Mouse (Mus musculus) kidney, postnatal 25 days (tissue): ENCODE data around the gene Sirt2.

Experiments
- DNase-seq, 2 experiments: peaks; one replicate each; pipeline ENCODE4 v3.0.0; 2021; ENCODE audit warnings: mixed read lengths in 2 of 2

Sirt2 gene

DNA sequence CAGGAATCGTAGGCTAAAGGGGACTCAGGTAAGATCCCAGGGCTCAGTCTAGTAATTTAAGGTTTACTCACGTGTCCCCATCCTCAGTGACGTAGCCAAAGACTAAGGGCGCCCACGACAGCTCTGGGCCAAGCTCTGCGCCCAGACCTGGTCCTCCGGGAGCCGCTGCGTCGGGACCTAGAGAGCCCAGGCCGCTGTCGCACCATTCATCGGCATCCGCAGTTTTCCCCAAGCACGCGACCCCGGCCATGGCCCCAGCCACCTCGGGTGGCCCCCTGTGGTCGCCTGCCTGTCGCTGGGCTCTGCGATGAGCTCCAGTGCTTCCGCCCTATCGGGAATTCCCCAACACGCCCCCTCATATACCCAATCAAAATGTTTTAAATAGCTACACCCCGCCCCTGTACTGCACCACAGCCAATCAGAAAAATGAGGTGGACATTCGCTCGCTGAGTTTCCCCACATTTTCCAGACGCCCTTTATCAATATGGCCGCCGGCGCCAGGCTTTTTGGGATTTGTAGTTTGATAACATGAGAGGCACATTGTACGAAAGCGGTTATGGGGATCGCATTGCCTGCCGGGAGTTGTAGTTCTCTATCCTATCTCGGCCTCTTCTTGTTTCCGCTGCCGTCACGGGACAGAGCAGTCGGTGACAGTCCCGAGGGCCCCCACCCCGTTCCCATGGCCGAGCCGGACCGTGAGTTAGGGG lies at the start of gene Sirt2:
TSS of gene Sirt2 (plus strand) at position 563 of the 707 bp plus-strand sequence.
- DNase-seq = peak; percentile 98 to 99

DNA sequence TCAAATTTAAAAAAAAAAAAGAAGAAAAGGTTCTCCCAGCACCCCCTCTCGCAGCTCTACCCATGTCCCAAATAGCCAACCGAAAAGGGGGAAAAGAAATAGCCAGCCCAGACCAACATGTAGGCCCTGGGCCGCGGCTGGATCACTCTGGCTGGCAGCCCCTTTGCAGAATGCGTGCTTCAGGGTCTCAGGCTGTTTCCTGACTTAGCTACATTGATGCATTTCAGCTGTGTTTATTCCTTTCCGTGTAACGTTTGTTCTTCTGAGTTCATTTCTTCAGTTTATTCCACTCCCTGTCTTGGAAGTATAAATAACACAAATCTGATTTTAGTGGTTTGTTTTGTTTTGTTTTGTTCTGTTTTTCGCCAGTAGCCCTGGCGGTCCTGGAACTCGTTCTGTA lies 48.8 kb upstream of the Sirt2 start:
- no peak for DNase-seq

DNA sequence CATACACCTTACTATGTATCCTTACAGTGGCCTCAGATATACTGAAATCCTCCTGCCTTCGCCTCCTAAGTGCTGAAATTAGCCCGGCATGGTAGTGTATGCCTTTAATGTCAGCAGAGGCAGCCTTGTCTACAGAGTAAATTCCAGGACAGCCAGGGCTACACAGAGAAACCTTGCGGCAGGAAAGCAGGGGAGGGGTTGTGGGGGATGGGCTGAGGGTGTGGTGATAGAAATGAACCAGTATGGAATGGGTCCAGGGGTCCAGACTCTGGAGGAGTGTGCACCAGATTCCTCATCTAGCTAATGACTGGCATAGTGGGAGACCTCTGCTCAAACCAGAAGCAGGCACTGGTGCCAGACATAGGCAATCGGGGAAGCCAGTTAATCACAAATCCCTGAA lies 47.4 kb upstream of the Sirt2 start:
- no peak for DNase-seq

DNA sequence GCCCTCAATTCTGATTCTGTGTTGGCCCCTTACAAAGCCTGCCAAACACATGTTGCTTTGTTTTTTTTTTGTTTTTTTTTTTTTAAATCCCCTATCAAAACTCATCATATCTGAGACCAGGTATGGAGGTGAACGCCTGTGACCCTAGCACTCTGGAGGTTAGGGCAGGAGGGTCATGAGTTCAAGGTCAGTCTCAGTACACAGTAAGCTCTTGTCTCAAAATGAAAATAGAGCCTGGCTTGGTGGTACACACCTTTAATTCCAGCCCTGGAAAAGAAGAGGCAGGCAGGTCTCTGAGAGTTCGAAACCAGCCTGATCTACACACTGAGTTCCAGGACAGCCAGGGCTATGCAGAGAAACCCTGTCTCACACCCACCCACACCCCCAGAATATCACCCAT lies 46.9 kb upstream of the Sirt2 start:
- DNase-seq = no peak

DNA sequence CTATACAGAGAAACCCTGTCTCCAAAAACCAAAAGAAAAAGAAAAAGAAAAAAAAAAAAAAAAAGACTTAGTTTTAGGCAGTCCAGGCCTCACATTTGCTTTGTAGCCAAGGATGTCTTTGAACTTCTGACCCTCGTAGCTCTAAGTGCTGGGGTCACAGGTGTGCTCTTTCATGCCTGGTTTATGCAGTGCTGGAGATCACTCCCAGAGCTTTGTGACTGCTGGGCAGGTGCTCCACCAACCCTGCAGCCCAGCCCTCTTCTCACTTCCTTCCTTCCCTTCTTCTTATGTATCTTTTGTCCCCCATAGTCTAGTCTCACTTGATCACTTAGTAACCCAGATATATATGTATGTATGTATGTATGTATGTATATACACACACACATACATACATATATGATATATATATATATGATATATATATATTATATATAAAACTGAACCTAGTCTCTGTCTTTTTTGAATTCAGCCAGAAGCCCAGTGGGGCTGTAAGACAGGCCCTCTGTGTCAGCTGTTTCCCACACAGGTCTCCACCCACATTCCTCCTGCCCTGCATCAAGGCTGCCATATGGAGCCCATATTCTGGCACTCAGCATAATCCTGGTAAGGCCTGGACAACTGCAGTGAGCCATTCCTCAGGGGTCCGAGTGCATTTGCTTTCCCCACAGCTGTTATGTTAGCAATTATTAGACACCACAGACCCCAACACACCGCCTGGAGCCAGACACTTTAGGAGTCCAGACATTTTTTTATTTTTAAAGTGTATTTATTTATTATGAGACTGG lies 45.6 kb upstream of the Sirt2 start:
- DNase-seq = no peak

DNA sequence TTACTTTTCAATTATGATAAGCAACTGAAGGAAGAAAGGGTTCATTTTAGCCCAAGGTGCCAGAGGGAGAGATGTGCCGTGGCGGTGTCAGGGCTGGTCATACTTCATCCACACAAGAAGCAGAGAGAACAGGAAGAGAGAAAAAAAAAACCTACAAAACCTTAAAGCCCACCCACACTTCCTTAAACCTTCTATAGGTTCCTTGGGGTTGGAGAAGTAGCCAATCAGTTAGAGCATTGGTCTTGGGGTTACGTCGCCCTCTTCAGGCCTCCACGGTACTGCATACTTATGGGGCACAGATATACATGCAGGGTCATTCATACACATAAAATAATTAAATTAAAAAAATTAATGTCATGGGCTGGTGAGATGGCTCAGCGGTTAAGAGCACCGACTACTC lies 44.5 kb upstream of the Sirt2 start:
- no peak for DNase-seq

DNA sequence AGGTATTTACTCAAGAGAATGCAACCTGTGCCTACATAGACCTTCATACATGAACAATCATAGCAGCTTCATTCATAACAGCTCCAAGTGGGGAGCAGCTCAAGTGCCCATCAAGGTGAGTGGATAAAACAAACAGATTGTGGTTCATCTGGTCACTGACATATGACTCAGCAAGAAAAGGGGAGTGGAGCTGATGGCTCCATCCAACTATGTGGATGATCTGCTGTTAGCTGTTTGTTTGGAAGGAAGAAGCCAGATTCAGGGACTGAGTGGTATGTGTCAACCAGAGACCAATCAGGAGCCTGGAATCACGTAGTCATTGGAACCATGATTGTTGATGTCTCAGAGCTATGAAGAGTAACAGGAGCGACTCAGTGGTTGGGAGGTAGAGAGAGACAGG lies 41.9 kb upstream of the Sirt2 start:
- DNase-seq = no peak

DNA sequence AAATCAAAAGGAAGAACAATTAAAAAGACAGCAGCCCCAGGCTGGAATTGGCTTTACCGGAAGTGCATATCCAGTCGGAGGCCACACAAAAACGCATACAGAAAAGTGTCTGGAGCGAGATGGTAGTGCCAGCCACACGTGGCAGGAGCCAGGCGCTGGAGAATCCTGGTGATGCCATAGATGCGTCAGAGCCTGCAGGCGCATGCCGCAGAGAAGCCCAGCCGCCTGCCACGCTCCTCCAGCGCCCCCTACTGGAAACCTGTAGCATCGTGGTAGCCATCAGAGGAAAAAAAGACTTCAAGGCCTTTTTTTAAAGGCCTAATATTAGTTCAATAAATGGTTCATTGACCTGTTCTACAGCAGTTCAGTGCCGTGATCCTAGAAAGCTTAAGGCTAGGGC lies 39.9 kb upstream of the Sirt2 start:
- peak; percentile 70 to 72 for DNase-seq

DNA sequence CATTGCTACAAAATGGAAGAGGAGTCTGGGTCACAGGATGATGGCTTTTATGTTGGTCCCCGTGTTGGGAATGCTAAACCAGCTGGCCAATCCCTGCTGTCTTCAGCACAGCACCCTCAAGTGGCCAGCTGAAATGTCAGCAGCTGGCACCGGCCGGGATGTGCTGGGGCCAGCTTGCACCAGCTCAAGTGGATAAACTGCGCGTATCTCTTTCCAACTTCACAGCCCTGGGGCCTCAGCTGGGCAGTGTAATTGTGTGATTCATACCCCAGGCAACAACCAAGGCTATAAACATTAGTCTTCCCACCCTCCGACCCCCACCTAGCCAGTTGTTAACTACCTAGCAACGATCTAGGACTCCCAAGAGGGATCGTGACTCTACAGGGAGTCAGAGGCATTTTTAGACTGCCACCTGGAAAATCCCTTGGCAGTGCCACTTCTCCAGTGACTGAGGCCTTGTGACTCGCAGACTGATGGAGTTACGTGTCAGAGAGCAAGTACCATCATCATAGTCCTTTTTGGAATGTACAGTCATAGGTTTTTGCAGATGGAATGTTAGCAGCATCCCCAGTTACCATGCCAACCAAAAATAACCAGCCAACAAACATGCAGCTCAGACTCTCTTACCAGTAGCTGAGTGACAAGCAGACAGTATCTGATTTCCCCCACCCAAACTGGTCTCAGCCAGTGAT lies 38.7 kb upstream of the Sirt2 start:
- no peak for DNase-seq

DNA sequence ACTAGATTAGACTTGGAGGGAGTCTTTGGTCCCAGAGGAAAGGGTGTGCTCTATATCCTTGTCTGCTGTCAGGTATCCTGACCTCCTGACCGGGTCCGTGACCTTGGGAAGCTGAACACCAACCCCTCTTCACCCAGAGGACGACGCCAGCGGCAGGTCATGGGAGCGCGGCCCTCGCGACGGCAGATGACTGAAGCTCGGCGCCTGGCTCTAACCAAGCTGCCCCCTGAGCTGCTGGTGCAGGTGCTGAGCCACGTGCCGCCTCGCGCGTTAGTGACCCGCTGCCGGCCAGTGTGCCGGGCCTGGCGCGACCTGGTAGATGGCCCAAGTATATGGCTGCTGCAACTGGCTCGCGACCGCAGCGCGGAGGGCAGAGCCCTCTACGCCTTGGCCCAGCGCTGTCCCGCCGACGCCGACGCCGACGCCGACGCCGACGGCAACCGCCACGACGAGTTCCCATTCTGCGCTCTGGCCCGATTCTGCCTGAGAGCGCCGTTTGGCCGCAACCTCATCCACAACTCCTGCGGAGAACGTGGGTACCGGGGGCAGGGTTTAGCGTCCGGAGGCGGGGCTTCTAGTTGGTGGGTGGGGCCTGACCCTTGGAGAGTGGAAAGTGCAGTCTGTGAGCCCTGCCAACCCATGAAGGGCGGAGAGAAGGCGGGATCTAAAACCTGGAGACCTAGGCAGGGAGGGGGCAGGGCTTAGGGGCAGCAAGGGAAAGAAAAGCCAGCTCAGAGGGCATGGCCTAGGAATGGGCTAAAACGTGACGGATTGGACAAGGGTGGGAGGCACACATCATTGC lies 34.0 kb upstream of the Sirt2 start:
- DNase-seq = peak; percentile 94 to 95

DNA sequence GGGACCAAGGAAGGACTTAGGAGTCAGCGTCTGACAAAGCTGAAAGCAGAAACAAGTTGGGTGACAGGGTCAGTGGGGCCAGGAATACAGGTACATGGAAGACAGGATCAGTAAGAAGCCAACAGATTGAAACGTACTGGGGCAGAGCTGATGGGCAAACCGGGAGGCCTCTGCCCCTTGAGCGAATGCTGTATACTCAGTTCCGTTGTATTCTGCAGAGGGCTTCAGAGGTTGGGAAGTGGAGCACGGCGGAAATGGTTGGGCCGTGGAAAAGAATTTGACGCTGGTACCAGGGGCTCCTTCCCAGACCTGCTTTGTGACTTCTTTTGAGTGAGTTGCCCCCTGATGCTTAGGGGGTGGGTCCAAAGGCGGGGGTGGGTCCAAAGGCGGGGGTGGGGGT lies 33.3 kb upstream of the Sirt2 start:
- no peak for DNase-seq

DNA sequence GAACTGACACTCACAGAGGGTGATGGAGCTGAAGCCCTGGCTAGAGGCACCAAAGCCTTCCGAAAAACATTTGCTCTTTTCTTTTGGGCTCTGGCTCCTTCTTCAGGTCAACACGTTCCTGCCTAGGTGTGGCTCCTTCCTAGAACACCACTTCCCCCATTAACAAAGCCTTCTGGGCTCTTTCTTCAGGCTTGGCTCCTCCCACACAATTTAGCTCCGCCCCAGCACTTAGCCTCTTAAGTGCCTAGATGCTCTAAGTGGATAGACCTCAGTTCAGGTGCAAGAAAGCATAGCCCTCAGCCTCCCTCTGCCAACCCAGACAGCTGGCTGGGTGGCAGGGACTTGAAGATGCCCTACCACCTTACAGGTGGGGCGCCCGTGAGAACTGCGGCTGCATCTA lies 30.8 kb upstream of the Sirt2 start:
- no peak for DNase-seq

DNA sequence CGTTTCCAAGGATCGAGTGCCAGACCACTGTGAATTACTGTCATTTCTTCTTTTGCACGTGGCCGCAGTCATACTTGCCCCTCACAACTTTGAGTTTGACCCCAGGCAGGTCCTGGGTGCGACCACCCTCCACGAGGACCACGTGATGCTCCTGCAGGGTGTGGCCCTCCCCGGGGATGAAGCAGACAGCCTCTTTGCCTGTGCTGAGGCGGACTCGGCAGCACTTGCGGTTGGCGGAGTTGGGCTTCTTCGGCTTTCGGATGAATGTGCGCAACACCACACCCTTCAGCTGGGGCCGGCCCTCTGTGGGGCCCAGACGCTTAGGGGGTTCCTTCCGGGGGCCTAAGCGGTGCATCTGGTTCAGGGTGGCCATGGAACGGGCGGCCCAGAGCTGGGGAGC lies 26.7 kb upstream of the Sirt2 start:
- DNase-seq = no peak

DNA sequence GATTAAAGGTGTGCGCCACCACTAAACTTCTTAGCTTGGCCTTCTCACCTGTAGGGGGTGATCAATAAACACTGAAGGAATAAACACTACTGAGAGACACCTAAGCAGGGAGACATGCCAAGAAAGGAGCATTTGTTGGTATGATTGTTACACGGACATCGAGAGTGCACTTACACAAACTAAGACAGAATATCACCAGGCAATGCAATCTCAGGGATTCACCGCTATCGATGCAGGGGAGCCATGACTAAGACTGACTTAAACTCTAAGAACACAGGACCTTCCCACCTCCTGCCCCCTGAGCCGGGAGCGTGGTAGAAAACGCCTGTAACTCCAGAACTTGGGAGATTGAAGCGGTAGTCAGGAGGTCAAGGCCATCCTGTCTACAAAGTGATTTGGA lies 25.6 kb upstream of the Sirt2 start:
- DNase-seq = no peak

DNA sequence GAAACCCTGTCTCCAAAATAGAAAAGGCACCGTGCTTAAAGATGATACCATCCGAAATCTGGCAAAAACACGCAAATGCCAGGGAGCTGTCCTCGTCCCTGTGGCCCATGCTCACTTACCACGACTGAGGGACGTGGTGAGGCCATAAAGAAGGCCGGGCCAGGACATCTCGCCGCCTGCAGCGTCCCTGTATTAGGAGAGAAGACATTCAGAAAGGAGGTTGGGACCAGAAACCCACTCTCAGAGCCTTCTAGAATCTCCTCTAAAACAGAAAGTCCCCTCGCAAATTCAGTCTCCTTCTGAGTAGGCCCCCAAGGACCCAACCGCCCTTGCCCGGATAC lies 25.2 kb upstream of the Sirt2 start:
- no peak for DNase-seq

DNA sequence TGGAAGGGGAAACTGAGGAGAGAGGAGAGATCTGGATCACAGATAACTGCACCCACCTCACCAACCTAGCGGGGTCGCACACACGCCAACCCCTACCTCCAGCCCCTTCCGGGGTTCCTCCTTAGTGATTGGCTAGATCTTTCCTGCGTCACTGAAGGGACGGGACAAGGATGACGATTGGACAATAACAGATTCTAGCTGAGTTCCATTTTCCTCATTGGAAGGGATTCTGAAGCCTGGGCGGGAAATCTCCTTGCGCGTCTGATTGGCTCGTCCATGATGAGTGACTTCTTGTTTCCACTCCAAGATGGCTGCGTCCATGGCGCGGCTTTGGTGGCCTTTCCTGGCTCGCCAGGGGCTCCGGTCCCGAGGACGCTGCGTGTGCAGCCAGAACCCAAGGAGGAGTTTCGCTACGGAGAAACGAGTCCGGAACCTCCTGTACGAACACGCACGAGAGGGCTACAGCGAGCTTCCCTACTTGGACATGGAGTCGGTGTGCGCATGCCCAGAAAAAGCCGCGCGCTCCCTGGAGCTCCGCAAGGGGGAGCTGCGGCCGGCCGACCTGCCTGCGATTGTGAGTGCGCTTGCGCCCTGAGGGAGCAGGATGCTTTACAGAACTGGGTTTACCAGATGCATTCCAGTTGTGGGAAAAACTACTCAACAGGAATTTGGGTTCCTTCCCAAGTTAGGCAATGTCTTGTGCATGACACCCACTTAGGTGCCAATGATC lies 24.7 kb upstream of the Sirt2 start, which contains the start of the genes Mrps12 and Sars2:
TSS of gene Mrps12 (minus strand) at position 112 of the 730 bp plus-strand sequence.
TSS of gene Sars2 (plus strand) at position 284 of the 730 bp plus-strand sequence.
- DNase-seq = peak; percentile 94 to 97

DNA sequence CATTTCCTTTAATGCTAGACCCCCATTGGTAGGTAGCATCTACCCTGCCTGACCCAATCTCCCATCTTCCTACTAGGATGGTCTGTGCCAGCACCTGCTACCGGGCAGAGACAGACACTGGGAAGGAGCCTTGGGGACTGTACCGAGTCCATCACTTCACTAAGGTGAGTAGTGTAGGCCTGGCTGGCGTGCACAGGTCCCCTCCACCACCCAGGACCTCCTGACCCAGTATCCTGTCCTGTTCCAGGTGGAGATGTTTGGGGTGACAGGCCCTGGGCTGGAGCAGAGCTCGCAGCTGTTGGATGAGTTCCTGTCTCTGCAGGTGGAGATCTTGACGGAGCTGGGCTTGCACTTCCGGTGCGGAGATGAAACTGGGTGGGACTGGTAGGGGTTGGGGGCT lies 16.6 kb upstream of the Sirt2 start:
- no peak for DNase-seq

DNA sequence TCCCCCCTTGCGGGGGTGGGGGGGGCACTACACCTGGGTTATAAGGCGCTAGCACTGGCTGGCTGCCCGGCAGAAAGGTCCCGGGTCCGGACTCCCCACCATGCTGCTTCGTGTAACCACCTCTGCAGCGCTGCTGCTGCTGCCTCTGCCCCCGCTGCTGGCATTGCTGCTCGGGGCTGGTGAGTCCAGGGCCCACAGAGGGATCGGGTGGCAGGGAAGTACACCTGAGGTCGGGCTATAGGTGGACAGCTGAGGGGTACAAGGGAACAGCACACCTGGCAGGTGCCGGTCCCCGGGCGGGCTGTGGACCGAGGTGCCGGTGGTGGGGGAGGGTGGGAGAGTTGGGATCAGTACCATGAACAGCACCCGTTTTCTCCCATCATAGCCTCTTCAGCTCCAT lies 10.5 kb upstream of the Sirt2 start, which contains the start of gene Ccer2:
TSS of gene Ccer2 (plus strand) at position 96 of the 400 bp plus-strand sequence.
- DNase-seq = no peak

DNA sequence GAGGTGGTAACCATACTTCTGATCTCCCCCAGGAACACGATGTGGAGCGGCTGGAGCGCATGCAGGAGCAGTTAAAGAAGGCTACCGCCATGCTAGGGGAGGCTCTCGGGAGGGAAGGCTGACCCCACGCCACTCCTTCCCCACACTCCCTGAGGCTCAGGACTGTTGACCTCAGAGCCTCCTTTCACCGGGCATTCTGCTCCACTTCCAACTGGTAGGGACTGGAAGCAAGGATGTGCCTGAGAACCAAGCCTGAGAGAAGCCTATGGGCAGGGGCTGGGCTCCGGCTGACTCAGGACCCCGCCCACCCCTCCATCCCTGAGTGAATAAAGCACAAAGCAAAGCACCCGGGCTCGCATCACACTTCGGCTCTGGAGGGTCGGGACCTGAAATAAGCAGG lies 7.9 kb upstream of the Sirt2 start:
- DNase-seq = no peak

DNA sequence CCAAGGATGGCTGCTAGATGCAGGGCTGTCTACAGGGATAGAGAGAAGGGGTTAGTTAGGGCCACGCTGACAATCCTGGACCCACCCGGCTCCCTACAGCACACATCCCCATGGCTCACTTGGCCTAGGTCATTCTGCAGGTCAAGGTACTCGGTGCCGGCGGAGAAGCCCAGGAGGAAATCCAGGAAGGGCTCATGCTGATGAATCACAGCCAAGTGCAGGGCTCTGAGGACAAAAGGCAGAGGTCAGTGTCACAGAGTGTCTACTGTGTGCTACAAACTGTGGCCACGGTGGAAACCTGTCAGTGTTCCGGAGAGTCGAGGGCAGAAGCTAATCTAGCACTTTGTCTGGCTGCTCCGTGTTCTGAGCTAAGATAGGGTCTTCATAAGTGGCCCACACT lies 4.6 kb upstream of the Sirt2 start:
- peak in 1 of 2 experiments; percentile 51 for DNase-seq

DNA sequence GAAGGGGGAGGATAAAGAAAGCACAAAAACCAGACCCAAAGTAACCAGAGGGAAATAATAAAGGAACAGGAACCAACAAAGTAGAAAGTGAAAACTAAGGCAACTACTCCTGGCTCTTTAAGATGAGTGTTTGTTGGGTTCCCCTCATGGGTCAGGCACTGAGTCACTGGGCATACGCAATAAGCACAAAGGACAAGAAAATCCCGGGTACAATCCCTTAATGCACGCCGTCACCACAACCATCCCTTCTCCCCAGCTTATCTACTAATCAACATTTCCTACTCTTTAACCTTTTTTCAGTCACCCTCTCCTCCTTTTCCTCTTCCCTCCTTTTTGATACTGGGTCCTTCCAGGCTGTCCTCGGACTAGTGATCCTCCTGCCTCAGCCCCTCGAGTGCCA lies 1.3 kb upstream of the Sirt2 start:
- no peak for DNase-seq

DNA sequence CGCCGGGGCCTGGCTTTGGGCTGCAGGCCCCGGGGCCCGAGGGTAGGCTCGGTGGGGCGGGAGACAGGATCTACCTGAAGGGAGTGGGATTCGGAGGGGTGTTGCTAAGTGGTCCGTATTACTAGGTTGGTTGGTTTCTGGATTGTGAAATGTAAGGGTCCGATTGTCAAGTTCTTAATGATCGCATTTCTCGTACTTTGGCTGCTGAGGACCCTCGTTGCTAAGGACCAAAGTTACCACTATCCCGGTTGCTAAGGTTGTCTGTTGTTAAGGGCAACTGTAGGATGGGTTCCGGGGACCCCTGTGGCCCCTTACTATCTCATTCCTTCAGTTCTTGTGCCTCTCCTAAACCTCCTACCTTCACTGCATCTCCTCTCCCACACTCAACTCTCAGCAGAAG lies 375 bp downstream of the Sirt2 start:
- no peak for DNase-seq
